Mouse (Mus musculus) liver, postnatal 0 days (tissue): ENCODE measurements around the gene Ifit3. TPM values are rescaled to one million over a fixed set of nuclear protein-coding genes. Genes with fewer than 3 reads are reported as not detected.

ENCODE experiments used
- ATAC-seq: fragments of 200-750 bp; cut with Nextera tagmentation; 2 replicates; pipeline ENCODE4 v1.8.0; 2017; ENCODE audit warnings: mild to moderate bottlenecking, moderate library complexity
- DNase-seq: peaks from one replicate; pipeline ENCODE4 v3.0.0-alpha.2; 2016
- H3K27ac ChIP-seq: fragments of 300-500 bp; sonication (generic); 2 replicates; pipeline ENCODE4 v1.5.1; 2014; ENCODE audit warnings: antibody characterized with exemption, moderate library complexity, mild to moderate bottlenecking, low read depth
- H3K27me3 ChIP-seq: fragments of 300-500 bp; sonication (generic); 2 replicates; pipeline ENCODE4 v1.6.1; 2014; ENCODE audit warnings: low read length, control low read depth, mixed read lengths; ENCODE audit not compliant: insufficient read depth
- H3K36me3 ChIP-seq: fragments of 300-500 bp; sonication (generic); replicated peaks from 2 replicates; pipeline ENCODE4 v1.6.1; 2014; ENCODE audit warnings: mild to moderate bottlenecking, control low read depth, low read length, moderate library complexity, mixed read lengths; ENCODE audit not compliant: insufficient read depth
- H3K4me1 ChIP-seq: fragments of 300-500 bp; sonication (generic); 2 replicates; pipeline ENCODE4 v1.6.1; 2014; ENCODE audit warnings: antibody characterized with exemption, mild to moderate bottlenecking, control low read depth; ENCODE audit not compliant: insufficient read depth
- H3K4me2 ChIP-seq: fragments of 300-500 bp; sonication (generic); 2 replicates; pipeline ENCODE4 v1.6.1; 2014; ENCODE audit warnings: low read depth, mild to moderate bottlenecking, low read length, moderate library complexity, mixed read lengths
- H3K4me3 ChIP-seq: fragments of 300-500 bp; sonication (generic); 2 replicates; pipeline ENCODE4 v1.5.1; 2014; ENCODE audit warnings: low read depth, low read length
- H3K9ac ChIP-seq: fragments of 300-500 bp; sonication (generic); replicated peaks from 2 replicates; pipeline ENCODE4 v1.6.1; 2014; ENCODE audit warnings: mild to moderate bottlenecking, moderate library complexity
- H3K9me3 ChIP-seq: fragments of 300-500 bp; sonication (generic); 2 replicates; pipeline ENCODE4 v1.6.1; 2016; ENCODE audit warnings: mild to moderate bottlenecking, control low read depth, low read length, mixed read lengths
- CTCF ChIP-seq: sonication (generic); IDR thresholded peaks from 2 replicates; pipeline ENCODE4 v1.5.1; 2016; ENCODE audit warnings: antibody characterized with exemption, low read depth
- EP300 ChIP-seq: IDR thresholded peaks from 2 replicates; pipeline ENCODE4 v1.6.1; 2016; ENCODE audit warnings: antibody characterized with exemption, low read depth, mild to moderate bottlenecking
- WGBS: fragments of 180-500 bp; shearing (Covaris S2); extraction: QIAGEN DNeasy Blood & Tissue Kit; methylation state at CpG from one replicate; pipeline ENCODE4 v1.1.7; 2014; ENCODE audit not compliant: insufficient replicate concordance; 5-methylcytosine and 5-hydroxymethylcytosine counted together
- polyA plus RNA-seq: library from polyadenylated mRNA; unstranded; fragments of >200 nt; fragmentation: Nextera tagmentation; extraction: Ambion mirVana; gene quantifications from 2 replicates; pipeline ENCODE4 v1.2.1, GENCODE M21; 2015

Ifit3 gene
- polyA plus RNA-seq, 1 experiment from 2014 or later = 10.1 TPM

DNA sequence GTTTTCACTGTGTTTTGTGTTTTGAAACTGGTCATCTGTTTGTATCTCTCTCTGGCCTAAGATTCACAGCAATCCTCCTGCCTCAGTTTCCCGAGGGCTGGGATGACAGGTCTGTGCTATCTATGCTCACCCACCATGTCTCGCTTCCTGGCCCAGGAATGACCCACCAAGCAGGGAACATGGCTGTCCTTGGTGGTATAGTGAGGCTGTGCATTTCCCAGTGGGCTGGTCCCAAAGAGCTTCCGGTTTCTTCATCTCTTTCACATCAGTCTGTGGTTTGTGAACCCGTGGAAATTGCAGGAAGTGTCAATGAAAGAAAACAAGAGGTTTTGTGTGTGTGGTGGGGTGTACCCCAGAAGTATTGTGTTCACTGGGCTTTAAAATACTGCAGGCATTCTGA is 41.3 kb downstream of the Ifit3 start:
- H3K4me2 ChIP-seq = no peak overlapping the region
- no peak overlapping the region for H3K4me3 ChIP-seq
- H3K36me3 ChIP-seq = no peaks in the 10 kb centered on the region
- TF ChIP-seq CTCF (no peak), EP300 (no peak)
- DNase-seq (no peak), ATAC-seq (no peak)
- H3K4me1 ChIP-seq = no peaks in the 10 kb centered on the region
- WGBS = 57% methylated on average over 4 of the region's 4 CpGs
- H3K27ac ChIP-seq = no peak overlapping the region
- H3K9ac ChIP-seq = no peak overlapping the region
- H3K27me3 ChIP-seq = no peaks in the 10 kb centered on the region
- H3K9me3 ChIP-seq = no peaks in the 10 kb centered on the region

DNA sequence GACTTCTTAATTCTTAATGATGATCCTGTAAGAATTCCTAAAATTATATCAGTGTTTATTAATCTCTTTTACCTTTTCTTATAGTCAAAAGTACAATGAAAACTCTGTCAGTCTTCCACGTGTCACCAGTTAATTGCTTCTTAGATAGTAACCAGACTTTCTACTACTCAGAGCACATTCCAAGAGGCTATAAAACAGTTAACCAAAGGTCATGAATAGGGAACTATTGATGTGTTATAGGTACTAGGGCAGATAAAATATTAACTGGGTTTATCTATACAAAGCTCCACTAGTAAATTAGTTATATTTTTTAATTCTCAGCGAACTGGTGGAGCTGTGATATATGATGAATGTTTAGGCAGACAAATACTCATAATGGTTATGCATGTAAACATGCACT is 44.2 kb downstream of the Ifit3 start:
- no peak overlapping the region for H3K27ac ChIP-seq
- 69% methylated on average over 2 of the region's 2 CpGs for WGBS
- H3K27me3 ChIP-seq = no peaks in the 10 kb centered on the region
- H3K9me3 ChIP-seq = no peaks in the 10 kb centered on the region
- ATAC-seq (no peak), DNase-seq (no peak)
- H3K9ac ChIP-seq = no peak overlapping the region
- H3K4me3 ChIP-seq = no peak overlapping the region
- no peaks in the 10 kb centered on the region for H3K4me1 ChIP-seq
- H3K4me2 ChIP-seq = no peak overlapping the region
- no peaks in the 10 kb centered on the region for H3K36me3 ChIP-seq
- TF ChIP-seq EP300 = no peak
- TF ChIP-seq CTCF = no peak

DNA sequence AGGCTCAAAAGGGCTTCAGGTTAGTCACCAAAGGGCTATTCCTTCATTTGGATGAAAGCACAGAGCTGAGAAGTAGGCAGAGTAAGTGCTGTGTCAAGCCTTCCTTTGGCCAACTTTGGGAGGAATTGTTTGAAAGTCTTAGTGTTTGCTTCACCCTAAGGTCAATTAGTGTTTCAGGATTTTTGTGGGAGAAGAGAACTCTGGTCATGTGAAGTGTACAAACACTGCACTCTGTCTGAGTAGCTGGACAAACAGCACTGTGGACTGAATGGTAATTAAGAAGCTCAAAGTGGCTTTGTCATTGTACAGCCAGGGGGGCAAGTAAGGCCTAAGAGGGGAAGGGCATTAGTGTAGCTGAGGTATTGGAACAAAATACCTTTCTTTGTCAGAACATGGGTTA is 48.2 kb downstream of the Ifit3 start:
- DNase-seq (no peak), ATAC-seq (no peak)
- Histone ChIP-seq H3K27me3 (no peaks in the 10 kb centered on the region), H3K36me3 (no peaks in the 10 kb centered on the region), H3K9ac (no peak overlapping the region), H3K9me3 (no peaks in the 10 kb centered on the region), H3K4me1 (no peaks in the 10 kb centered on the region), H3K4me2 (no peak overlapping the region), H3K4me3 (no peak overlapping the region), H3K27ac (no peak overlapping the region)
- TF ChIP-seq EP300 = no peak
- no peak for TF ChIP-seq CTCF

DNA sequence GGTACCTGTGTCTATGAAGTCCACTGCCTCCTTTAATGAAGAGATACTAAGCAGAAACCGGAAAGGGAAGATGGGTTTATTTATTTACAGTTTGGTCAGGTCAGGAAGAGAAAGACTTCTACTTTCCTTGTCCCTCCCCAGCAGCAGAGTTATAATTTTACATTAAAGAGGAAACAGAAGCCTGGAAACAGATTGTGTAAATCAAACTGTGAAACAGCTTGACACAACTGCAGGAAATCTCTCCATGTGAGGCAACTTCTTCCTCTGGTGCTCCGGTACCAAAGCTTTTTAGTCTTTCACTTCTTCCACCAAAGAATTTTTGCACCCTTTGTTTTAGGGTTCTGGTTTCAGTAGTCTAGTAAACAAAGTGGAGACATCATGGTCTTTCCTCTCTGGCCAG is 50.2 kb downstream of the Ifit3 start:
- DNase-seq = no peak
- H3K4me2 ChIP-seq = 0 out of 2 replicates have a peak overlapping the region, but pooled peaks have one; percentile 27
- no peak for TF ChIP-seq CTCF
- 0 out of 2 replicates have a peak, but pooled peaks have one; percentile 11 for TF ChIP-seq EP300
- no peak overlapping the region for H3K9ac ChIP-seq
- H3K4me1 ChIP-seq = no peaks in the 10 kb centered on the region
- ATAC-seq = no peak
- H3K27ac ChIP-seq = no peak overlapping the region
- 22% methylated on average over 2 of the region's 2 CpGs for WGBS
- H3K36me3 ChIP-seq = no peaks in the 10 kb centered on the region
- no peak overlapping the region for H3K4me3 ChIP-seq
- H3K9me3 ChIP-seq = no peaks in the 10 kb centered on the region
- no peaks in the 10 kb centered on the region for H3K27me3 ChIP-seq

DNA sequence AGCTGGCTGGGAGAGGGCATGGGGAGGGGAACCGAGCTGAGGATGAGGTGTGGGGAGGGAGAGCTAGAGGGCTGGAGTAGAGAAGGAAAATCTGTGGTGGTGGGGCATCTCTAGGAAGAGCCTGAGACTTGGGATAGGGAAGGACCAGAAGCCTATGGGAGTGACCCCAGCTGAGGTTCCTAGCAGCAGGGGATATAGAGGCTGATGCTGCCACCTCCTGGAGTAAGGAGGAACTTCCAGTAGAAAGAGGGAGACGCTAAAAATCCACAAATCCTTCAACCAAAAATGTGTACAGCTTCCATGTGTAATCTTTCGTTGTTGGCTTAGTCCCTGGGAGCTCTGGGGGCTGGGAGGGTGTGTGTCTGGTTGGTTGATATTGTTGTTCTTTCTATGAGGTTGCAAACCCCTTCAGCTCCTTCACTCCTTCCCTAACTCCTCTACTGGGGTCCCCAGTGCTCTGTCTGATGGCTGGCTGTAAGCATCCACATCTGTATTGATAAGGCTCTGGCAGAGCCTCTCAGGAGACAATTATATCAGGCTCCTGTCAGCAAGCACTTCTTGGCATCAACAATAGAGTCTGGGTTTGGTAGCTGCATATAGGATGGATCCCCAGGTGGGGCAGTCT is 53.7 kb downstream of the Ifit3 start:
- DNase-seq (peak; percentile 52), ATAC-seq (peak; percentile 43; the same call in 1 of the 2 replicates)
- no peaks in the 10 kb centered on the region for H3K36me3 ChIP-seq
- H3K27ac ChIP-seq = no peak overlapping the region
- no peak overlapping the region for H3K4me2 ChIP-seq
- WGBS = 6% methylated on average over 3 of the region's 3 CpGs
- H3K4me3 ChIP-seq = no peak overlapping the region
- H3K4me1 ChIP-seq = peaks cover 14% of the 10 kb centered on the region
- TF ChIP-seq EP300 = no peak
- TF ChIP-seq CTCF = peak; percentile 82
- no peaks in the 10 kb centered on the region for H3K27me3 ChIP-seq
- H3K9me3 ChIP-seq = no peaks in the 10 kb centered on the region
- H3K9ac ChIP-seq = no peak overlapping the region

Other genes with a start within 250 kb of the Ifit3 start
- gene Ch25h, start 108.4 kb upstream of the Ifit3 start, polyA plus RNA-seq = 0.07 TPM in 1 of 2 replicates, not detected in the other
- 139 and 144 TPM in 2 replicates for gene Lipa, start 56.1 kb upstream of the Ifit3 start, polyA plus RNA-seq
- 3.5 and 3.7 TPM in 2 replicates for gene Ifit2, start 32.8 kb upstream of the Ifit3 start, polyA plus RNA-seq
- gene Ifit1bl1, start 18.4 kb downstream of the Ifit3 start, polyA plus RNA-seq = 0.75 TPM in 2 replicates
- 2.2 and 2.7 TPM in 2 replicates for gene Ifit3b, start 24.4 kb downstream of the Ifit3 start, polyA plus RNA-seq
- 0.12 and 0.15 TPM in 2 replicates for gene Ifit1bl2, start 57.2 kb downstream of the Ifit3 start, polyA plus RNA-seq
- gene Ifit1, start 57.3 kb downstream of the Ifit3 start, polyA plus RNA-seq = 6.6 and 8.4 TPM in 2 replicates
- gene Slc16a12, start 163.8 kb downstream of the Ifit3 start, polyA plus RNA-seq = 17.1 and 22.6 TPM in 2 replicates